Mouse (Mus musculus): Measurements from ENCODE around the gene Klhl2. TPM values are rescaled to one million over a fixed set of nuclear protein-coding genes. Genes with fewer than 3 reads are reported as not detected.
A peak's percentile ranks its signal among the peaks of the same experiment; 100 is the strongest.

The Klhl2 gene
- total RNA-seq, 2 experiments from 2014 or later = 18.8 to 20.9 TPM

- ATAC-seq (ENCODE audit: poor library complexity, severe bottlenecking) = no peak
These were observed 75.7 kb downstream of the Klhl2 start for GRCm38 (mm10) chr8:64774136-64774535.

- no peak for ATAC-seq (ENCODE audit: poor library complexity, severe bottlenecking)
These were observed 79.0 kb downstream of the Klhl2 start for GRCm38 (mm10) chr8:64770814-64771213.

GRCm38 (mm10) chr8:64769586-64769985 lies 80.2 kb downstream of the Klhl2 start:
- ATAC-seq (ENCODE audit: poor library complexity, severe bottlenecking) = no peak

- peak; percentile 74 for ATAC-seq (ENCODE audit: poor library complexity, severe bottlenecking)
These were observed 81.2 kb downstream of the Klhl2 start for GRCm38 (mm10) chr8:64768645-64769044.

- no peak for ATAC-seq (ENCODE audit: poor library complexity, severe bottlenecking)
These were observed 82.8 kb downstream of the Klhl2 start for GRCm38 (mm10) chr8:64767047-64767446.

GRCm38 (mm10) chr8:64764075-64764474 lies 85.7 kb downstream of the Klhl2 start:
- peak; percentile 49 for ATAC-seq (ENCODE audit: poor library complexity, severe bottlenecking)

GRCm38 (mm10) chr8:64762751-64763150 lies 87.1 kb downstream of the Klhl2 start:
- no peak for ATAC-seq (ENCODE audit: poor library complexity, severe bottlenecking)

GRCm38 (mm10) chr8:64761430-64761829 lies 88.4 kb downstream of the Klhl2 start:
- no peak for ATAC-seq (ENCODE audit: poor library complexity, severe bottlenecking)

- no peak for ATAC-seq (ENCODE audit: poor library complexity, severe bottlenecking)
These were observed 91.9 kb downstream of the Klhl2 start for GRCm38 (mm10) chr8:64757956-64758355.

GRCm38 (mm10) chr8:64746215-64747058 lies 103.4 kb downstream of the Klhl2 start:
- ATAC-seq (ENCODE audit: poor library complexity, severe bottlenecking) = no peak

- no peak for ATAC-seq (ENCODE audit: poor library complexity, severe bottlenecking)
These were observed 109.1 kb downstream of the Klhl2 start for GRCm38 (mm10) chr8:64740547-64741211.

GRCm38 (mm10) chr8:64738916-64739315 lies 110.9 kb downstream of the Klhl2 start:
- ATAC-seq (ENCODE audit: poor library complexity, severe bottlenecking) = no peak

- ATAC-seq (ENCODE audit: poor library complexity, severe bottlenecking) = no peak
These were observed 113.0 kb downstream of the Klhl2 start for GRCm38 (mm10) chr8:64736767-64737323.

GRCm38 (mm10) chr8:64735161-64735560 lies 114.7 kb downstream of the Klhl2 start:
- ATAC-seq (ENCODE audit: poor library complexity, severe bottlenecking) = no peak

- ATAC-seq (ENCODE audit: poor library complexity, severe bottlenecking) = peak; percentile 96
These were observed 116.4 kb downstream of the Klhl2 start, which contains the start of gene Msmo1 for GRCm38 (mm10) chr8:64733271-64733943. TSS of gene Msmo1 (minus strand) at chr8:64733792.

GRCm38 (mm10) chr8:64732596-64732995 lies 117.2 kb downstream of the Klhl2 start:
- no peak for ATAC-seq (ENCODE audit: poor library complexity, severe bottlenecking)

- no peak for ATAC-seq (ENCODE audit: poor library complexity, severe bottlenecking)
These were observed 121.7 kb downstream of the Klhl2 start for GRCm38 (mm10) chr8:64728156-64728555.

- peak; percentile 97 for ATAC-seq (ENCODE audit: poor library complexity, severe bottlenecking)
These were observed 123.6 kb downstream of the Klhl2 start for GRCm38 (mm10) chr8:64726190-64726695.

- no peak for ATAC-seq (ENCODE audit: poor library complexity, severe bottlenecking)
These were observed 126.6 kb downstream of the Klhl2 start for GRCm38 (mm10) chr8:64723206-64723605.

- ATAC-seq (ENCODE audit: poor library complexity, severe bottlenecking) = no peak
These were observed 131.9 kb downstream of the Klhl2 start for GRCm38 (mm10) chr8:64717868-64718267.

GRCm38 (mm10) chr8:64712499-64712898 lies 137.3 kb downstream of the Klhl2 start:
- ATAC-seq (ENCODE audit: poor library complexity, severe bottlenecking) = no peak
